Mouse (Mus musculus) G1E (cell line): ENCODE results near the gene Ypel1.

Experiments used
- CTCF ChIP-seq: IDR thresholded peaks from 2 replicates; pipeline ENCODE4 v1.5.1; 2012; ENCODE audit warnings: low read depth, low read length, inconsistent platforms, mixed read lengths
- GATA1 ChIP-seq: IDR thresholded peaks from 2 replicates; pipeline ENCODE4 v1.6.1; 2012; ENCODE audit warnings: borderline replicate concordance, low read length, inconsistent platforms, mixed read lengths
- POLR2AphosphoS5 ChIP-seq: IDR thresholded peaks from 2 replicates; pipeline ENCODE4 v1.6.1; 2012; ENCODE audit warnings: low read depth, low read length, inconsistent platforms; ENCODE audit not compliant: insufficient replicate concordance

GRCm38 (mm10) chr16:17102630-17103220 lies 33.2 kb downstream of the Ypel1 start:
- TF ChIP-seq CTCF (no peak), GATA1 (no peak), POLR2AphosphoS5 (no peak)
